Mouse (Mus musculus) liver, embryonic 13.5 days (tissue): ENCODE results near the gene Calr3. TPM values are rescaled to one million over a fixed set of nuclear protein-coding genes. Genes with fewer than 3 reads are reported as not detected.

Experiments used
- ATAC-seq: fragments of 200-750 bp; cut with Nextera tagmentation; 2 replicates; pipeline ENCODE4 v1.8.0; 2017; ENCODE audit warnings: low read depth, mild to moderate bottlenecking, moderate number of reproducible peaks, moderate library complexity
- DNase-seq: peaks from one replicate; pipeline ENCODE4 v3.0.0; 2022
- H3K27ac ChIP-seq: fragments of 300-500 bp; sonication (generic); 2 replicates; pipeline ENCODE4 v1.5.1; 2015; ENCODE audit warnings: moderate library complexity, mild to moderate bottlenecking, inconsistent platforms
- H3K27me3 ChIP-seq: fragments of 300-500 bp; sonication (generic); 2 replicates; pipeline ENCODE4 v1.6.1; 2015; ENCODE audit warnings: mild to moderate bottlenecking, inconsistent platforms
- H3K36me3 ChIP-seq: fragments of 300-500 bp; sonication (generic); 2 replicates; pipeline ENCODE4 v1.6.1; 2015; ENCODE audit warnings: mild to moderate bottlenecking, inconsistent platforms
- H3K4me1 ChIP-seq: fragments of 300-500 bp; sonication (generic); replicated peaks from 2 replicates; pipeline ENCODE4 v1.6.1; 2015; ENCODE audit warnings: inconsistent platforms
- H3K4me2 ChIP-seq: fragments of 300-500 bp; sonication (generic); 2 replicates; pipeline ENCODE4 v1.6.1; 2015; ENCODE audit warnings: inconsistent platforms, mild to moderate bottlenecking, moderate library complexity
- H3K4me3 ChIP-seq: fragments of 300-500 bp; sonication (generic); replicated peaks from 2 replicates; pipeline ENCODE4 v1.5.1; 2015; ENCODE audit warnings: mild to moderate bottlenecking, inconsistent platforms
- H3K9ac ChIP-seq: fragments of 300-500 bp; sonication (generic); 2 replicates; pipeline ENCODE4 v1.6.1; 2015; ENCODE audit warnings: mild to moderate bottlenecking, inconsistent platforms
- H3K9me3 ChIP-seq: fragments of 300-500 bp; sonication (generic); replicated peaks from 2 replicates; pipeline ENCODE4 v1.6.1; 2016; ENCODE audit warnings: inconsistent platforms
- WGBS: fragments of 180-500 bp; shearing (Covaris S2); methylation state at CpG from one replicate; pipeline ENCODE4 v1.1.7; 2015; ENCODE audit not compliant: insufficient replicate concordance; 5-methylcytosine and 5-hydroxymethylcytosine counted together
- polyA plus RNA-seq: library from polyadenylated mRNA; unstranded; fragments of >200 nt; fragmentation: Nextera tagmentation; extraction: Ambion mirVana; gene quantifications from 2 replicates; pipeline ENCODE4 v1.2.1, GENCODE M21; 2015

Gene Calr3
- polyA plus RNA-seq, 1 experiment from 2014 or later, result 0.93 TPM

DNA sequence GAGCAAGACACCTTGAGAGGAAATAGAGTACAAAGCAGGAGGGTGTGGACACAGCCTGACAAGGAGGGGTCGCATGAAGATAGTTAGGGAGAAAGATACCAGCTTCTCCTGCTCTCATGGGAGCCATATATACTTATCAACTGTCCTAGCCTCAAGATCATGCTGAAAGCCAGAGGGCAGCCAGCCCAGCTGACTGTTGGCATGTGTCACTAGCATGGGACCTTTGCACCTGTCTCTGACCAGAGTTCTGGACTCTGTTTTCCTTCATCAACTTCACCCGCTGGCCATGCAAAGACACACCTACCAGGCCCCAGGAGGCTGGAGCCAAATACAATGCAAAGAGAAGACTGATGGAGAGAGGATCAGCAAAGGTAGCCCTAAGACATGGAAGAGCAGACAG is 25.6 kb upstream of the Calr3 start:
- H3K36me3 ChIP-seq, result peaks cover 94% of the 10 kb centered on the region
- no peaks in the 10 kb centered on the region for H3K27me3 ChIP-seq
- peaks cover 19% of the 10 kb centered on the region for H3K4me1 ChIP-seq
- no peaks in the 10 kb centered on the region for H3K9me3 ChIP-seq
- no peak overlapping the region for H3K9ac ChIP-seq
- WGBS, result 69% methylated on average over 2 of the region's 2 CpGs
- no peak for DNase-seq
- ATAC-seq, result no peak
- H3K4me2 ChIP-seq, result no peak overlapping the region
- H3K27ac ChIP-seq, result no peak overlapping the region
- no peak overlapping the region for H3K4me3 ChIP-seq

DNA sequence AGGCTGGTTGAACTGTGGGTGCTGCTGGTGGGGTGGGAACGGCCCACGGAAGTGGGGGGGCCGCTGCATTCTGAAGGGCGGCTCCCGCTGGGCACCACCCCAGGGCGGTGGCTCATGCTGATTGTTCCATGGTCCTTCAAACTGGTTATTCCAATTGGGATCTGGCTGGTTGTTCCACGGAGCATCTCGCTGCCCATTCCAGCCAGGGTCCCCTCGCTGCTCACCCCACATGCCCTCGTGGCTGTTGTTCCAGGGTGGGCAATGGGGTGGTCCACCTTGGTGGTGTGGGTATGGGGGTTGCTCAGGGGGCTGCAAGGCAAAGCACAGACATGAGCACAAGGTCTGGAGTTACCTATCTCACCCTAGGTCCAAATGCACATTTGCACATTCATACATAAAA is 20.5 kb upstream of the Calr3 start:
- no peaks in the 10 kb centered on the region for H3K4me1 ChIP-seq
- H3K27ac ChIP-seq, result no peak overlapping the region
- 93% methylated on average over 10 of the region's 10 CpGs for WGBS
- no peaks in the 10 kb centered on the region for H3K9me3 ChIP-seq
- no peaks in the 10 kb centered on the region for H3K27me3 ChIP-seq
- H3K36me3 ChIP-seq, result peaks cover 100% of the 10 kb centered on the region
- H3K4me2 ChIP-seq, result no peak overlapping the region
- no peak overlapping the region for H3K4me3 ChIP-seq
- DNase-seq, result no peak
- no peak for ATAC-seq
- H3K9ac ChIP-seq, result no peak overlapping the region

DNA sequence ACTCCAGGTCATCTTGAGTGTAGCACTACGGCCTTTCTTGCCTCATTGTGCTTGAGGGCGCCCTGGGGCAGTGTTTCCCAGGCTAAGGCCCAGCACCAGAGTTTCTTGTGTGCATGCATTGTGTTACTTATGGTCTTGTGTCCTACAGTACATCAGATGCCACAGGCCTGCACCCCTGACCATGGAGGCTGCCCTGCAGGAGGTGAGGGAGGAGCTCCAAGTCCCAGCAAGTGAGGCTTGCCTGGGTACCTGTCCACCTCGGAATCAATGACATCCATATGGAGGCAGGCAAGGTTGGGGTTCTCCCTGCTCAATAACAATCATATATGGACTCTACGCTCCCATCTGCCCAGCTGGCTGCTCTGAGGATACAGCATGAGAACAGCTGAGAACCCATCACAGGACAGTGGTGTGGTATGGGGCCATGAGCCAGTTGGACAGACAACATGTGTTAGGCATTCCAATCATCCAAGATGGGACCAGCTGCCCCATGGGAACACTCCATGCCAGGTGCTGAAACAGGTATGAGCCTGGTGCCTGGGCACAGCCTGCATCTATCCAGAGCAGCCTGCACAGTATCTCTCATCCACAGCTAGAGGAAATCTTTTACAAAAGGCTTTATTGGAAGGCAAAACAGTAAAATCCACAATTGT is 16.3 kb upstream of the Calr3 start:
- no peak for DNase-seq
- no peaks in the 10 kb centered on the region for H3K4me1 ChIP-seq
- H3K4me3 ChIP-seq, result no peak overlapping the region
- H3K27ac ChIP-seq, result no peak overlapping the region
- H3K36me3 ChIP-seq, result peaks cover 74% of the 10 kb centered on the region
- H3K4me2 ChIP-seq, result no peak overlapping the region
- 85% methylated on average over 4 of the region's 4 CpGs for WGBS
- no peak overlapping the region for H3K9ac ChIP-seq
- H3K27me3 ChIP-seq, result no peaks in the 10 kb centered on the region
- no peaks in the 10 kb centered on the region for H3K9me3 ChIP-seq
- no peak for ATAC-seq

DNA sequence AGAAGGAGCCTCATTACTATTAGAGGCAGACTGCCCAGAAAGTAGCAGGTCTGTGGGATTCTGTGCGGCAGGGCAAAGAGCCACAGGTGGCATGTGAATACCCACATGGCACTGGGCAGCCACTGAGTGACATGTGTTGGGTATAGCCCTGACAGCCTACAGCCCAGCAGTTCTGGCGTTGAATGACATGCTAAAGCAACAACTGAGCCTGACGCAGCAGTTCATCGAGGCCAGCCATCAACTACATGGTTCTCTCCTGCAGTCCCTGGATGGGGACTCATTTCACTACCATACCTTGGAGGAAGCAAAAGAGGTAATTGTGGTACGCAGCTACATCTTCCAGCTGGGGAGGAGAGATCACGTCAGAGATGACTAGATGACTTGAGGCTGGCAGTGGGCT is 14.8 kb upstream of the Calr3 start:
- Histone ChIP-seq H3K27ac (no peak overlapping the region), H3K4me1 (no peaks in the 10 kb centered on the region), H3K4me3 (no peak overlapping the region), H3K9me3 (no peaks in the 10 kb centered on the region; the same call in 1 of the 2 replicates), H3K4me2 (no peak overlapping the region), H3K36me3 (peaks cover 72% of the 10 kb centered on the region), H3K9ac (no peak overlapping the region), H3K27me3 (no peaks in the 10 kb centered on the region)
- ATAC-seq (no peak), DNase-seq (no peak)
- WGBS, result 86% methylated on average over 6 of the region's 6 CpGs

DNA sequence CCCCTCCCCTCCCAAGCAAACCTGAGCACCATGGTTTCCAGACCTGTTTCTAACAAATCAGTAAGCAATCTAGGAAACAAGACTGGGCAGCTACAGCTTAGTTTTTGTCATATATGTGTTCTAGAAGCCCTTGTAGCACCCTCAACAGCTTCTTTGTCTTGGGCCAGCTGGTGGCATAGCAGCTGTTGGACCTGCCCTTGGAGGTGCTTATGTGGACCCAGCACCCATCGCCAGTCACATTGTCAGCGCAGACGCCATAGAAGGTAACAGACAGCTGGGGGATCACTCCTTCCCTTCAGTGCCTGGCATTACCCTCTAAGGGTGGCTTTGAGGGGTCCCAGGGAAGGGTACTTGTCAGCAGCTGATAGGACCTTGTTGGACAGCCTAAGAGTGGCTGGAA is 14.1 kb upstream of the Calr3 start:
- Histone ChIP-seq H3K4me2 (no peak overlapping the region), H3K27ac (no peak overlapping the region), H3K27me3 (no peaks in the 10 kb centered on the region), H3K9me3 (no peaks in the 10 kb centered on the region; the same call in 1 of the 2 replicates), H3K4me3 (no peak overlapping the region), H3K36me3 (peaks cover 72% of the 10 kb centered on the region), H3K9ac (no peak overlapping the region), H3K4me1 (no peaks in the 10 kb centered on the region)
- DNase-seq (no peak), ATAC-seq (no peak)
- 77% methylated on average over 3 of the region's 3 CpGs for WGBS

DNA sequence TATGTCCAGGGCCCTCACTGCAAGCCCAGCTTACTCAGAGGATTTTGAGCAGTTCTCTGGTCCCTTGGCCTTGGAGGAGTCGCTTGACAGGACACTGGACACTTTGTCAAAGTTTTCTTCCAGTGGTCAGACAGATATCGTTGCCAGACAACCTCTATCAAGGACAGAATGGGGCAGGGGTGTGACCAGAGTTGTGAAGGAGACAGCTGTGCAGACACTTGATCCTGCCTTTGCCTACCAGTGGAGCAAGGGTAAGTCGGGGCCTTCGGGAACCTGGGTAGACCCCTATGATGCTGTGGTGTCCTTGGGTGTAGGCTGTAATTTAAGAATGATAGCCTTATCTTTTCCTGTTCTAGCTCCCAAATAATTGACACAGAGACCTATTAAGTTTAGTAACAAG is 11.6 kb upstream of the Calr3 start:
- peaks cover 11% of the 10 kb centered on the region for H3K4me1 ChIP-seq
- no peaks in the 10 kb centered on the region for H3K27me3 ChIP-seq
- no peak for ATAC-seq
- 75% methylated on average over 4 of the region's 4 CpGs for WGBS
- no peak overlapping the region for H3K4me2 ChIP-seq
- DNase-seq, result no peak
- H3K27ac ChIP-seq, result no peak overlapping the region
- H3K4me3 ChIP-seq, result no peak overlapping the region
- no peak overlapping the region for H3K9ac ChIP-seq
- peaks cover 61% of the 10 kb centered on the region for H3K36me3 ChIP-seq
- H3K9me3 ChIP-seq, result no peaks in the 10 kb centered on the region; the same call in 1 of the 2 replicates

- ATAC-seq, result no peak
- no peaks in the 10 kb centered on the region; the same call in 1 of the 2 replicates for H3K9me3 ChIP-seq
- H3K36me3 ChIP-seq, result peaks cover 61% of the 10 kb centered on the region
These were observed 10.2 kb upstream of the Calr3 start for GRCm38 (mm10) chr8:72453904-72454303.

GRCm38 (mm10) chr8:72451516-72451915 is 7.8 kb upstream of the Calr3 start:
- H3K27ac ChIP-seq, result no peak overlapping the region
- 46% methylated on average over 8 of the region's 8 CpGs for WGBS
- no peaks in the 10 kb centered on the region for H3K27me3 ChIP-seq
- H3K4me3 ChIP-seq, result no peak overlapping the region
- no peak overlapping the region for H3K9ac ChIP-seq
- ATAC-seq, result peak; percentile 86
- H3K9me3 ChIP-seq, result no peaks in the 10 kb centered on the region; the same call in 1 of the 2 replicates
- H3K4me1 ChIP-seq, result peaks cover 11% of the 10 kb centered on the region
- H3K4me2 ChIP-seq, result no peak overlapping the region
- DNase-seq, result no peak
- peaks cover 62% of the 10 kb centered on the region for H3K36me3 ChIP-seq

More at GRCm38 (mm10) chr8:72453904-72454303, 10.2 kb upstream of the Calr3 start:
- peaks cover 11% of the 10 kb centered on the region for H3K4me1 ChIP-seq
- no peak overlapping the region for H3K4me3 ChIP-seq
- H3K27me3 ChIP-seq, result no peaks in the 10 kb centered on the region
- H3K9ac ChIP-seq, result no peak overlapping the region
- no peak for DNase-seq
- no peak overlapping the region for H3K4me2 ChIP-seq
- no peak overlapping the region for H3K27ac ChIP-seq
- WGBS, result 83% methylated on average over 2 of the region's 2 CpGs

DNA sequence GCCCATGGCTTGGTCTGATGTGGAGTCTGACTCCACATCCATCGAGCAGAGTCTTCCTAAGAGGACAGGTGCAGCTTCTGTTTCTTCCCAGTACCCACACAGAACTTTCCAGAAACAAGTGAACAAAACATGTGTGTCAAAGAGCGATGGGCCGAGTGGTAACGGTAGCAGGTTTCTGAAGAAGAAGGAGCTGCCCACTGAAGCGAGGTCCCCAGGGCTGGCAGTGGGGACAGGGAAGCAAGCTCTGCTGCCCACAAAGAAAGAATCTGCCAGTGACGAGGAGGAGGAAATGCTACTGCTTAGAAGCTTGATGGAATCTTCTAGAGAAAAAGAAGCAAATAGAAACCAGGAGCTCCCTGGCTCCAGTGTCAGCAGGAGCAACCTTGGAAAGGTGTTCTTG is 1.4 kb upstream of the Calr3 start:
- H3K36me3 ChIP-seq, result peaks cover 23% of the 10 kb centered on the region
- H3K4me1 ChIP-seq, result peaks cover 29% of the 10 kb centered on the region
- DNase-seq (no peak), ATAC-seq (no peak)
- H3K27me3 ChIP-seq, result no peaks in the 10 kb centered on the region
- H3K9ac ChIP-seq, result no peak overlapping the region
- no peaks in the 10 kb centered on the region for H3K9me3 ChIP-seq
- no peak overlapping the region for H3K27ac ChIP-seq
- WGBS, result 83% methylated on average over 6 of the region's 6 CpGs
- no peak overlapping the region for H3K4me3 ChIP-seq
- H3K4me2 ChIP-seq, result no peak overlapping the region

DNA sequence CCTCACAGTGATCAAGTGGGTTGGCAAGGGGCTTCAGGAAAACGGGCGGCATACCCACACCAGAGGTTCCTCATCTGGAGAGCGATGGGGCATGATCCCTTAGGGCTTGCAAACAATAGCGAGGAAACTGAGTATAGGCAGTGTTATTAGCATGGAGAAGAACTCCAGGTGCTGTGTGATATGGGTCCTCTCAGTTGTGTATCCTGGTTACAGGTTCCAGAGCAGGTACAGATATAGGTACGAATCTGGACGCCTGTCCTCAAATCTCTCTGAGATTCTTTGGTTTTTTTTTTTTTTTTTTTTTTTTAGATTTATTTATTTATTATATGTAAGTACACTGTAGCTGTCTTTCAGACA is 302 bp upstream of the Calr3 start:
- 25% methylated on average over 6 of the region's 6 CpGs for WGBS
- Histone ChIP-seq H3K4me1 (peaks cover 29% of the 10 kb centered on the region), H3K4me2 (peak overlapping the region; percentile 84), H3K9me3 (no peaks in the 10 kb centered on the region), H3K4me3 (peak overlapping the region; percentile 58), H3K27me3 (no peaks in the 10 kb centered on the region), H3K27ac (no peak overlapping the region; the same call in 1 of the 2 replicates), H3K36me3 (peaks cover 12% of the 10 kb centered on the region), H3K9ac (peak overlapping the region; percentile 75)
- DNase-seq (no peak), ATAC-seq (peak; percentile 49)

DNA sequence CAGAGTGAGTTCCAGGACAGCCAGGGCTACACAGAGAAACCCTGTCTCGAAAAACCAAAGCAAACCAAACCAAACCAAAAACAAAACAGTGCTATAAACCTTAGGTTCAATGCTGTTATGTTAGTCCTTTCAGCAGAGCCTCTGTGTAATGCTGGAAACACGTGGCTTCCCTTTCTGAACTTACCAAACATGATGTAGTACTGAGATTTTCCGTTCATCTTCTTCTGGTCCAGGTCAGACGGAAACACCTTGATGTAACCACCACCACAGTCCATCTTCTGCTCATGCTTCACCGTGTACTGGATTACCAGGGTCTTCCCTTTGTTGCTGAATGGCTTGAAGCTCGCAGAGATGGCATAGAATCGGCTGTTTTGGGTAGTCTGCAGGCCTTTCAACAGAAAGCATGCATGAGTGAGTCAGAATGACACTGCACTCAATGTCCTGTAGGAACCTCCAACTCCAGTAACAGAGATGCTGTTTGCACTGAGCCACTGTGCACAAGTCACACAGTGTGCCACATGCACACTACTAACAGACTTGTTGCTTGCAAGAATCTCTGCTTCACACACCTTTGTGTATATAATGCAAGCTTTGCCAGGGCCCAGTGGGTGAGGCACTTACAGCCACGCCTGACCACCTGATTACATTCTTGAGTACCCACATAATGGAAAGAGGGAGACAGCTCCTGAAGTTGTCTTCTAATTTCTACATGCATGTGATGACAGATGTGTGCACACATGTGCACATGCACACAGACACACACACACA is 5.2 kb downstream of the Calr3 start:
- ATAC-seq, result no peak
- Histone ChIP-seq H3K27ac (no peak overlapping the region), H3K27me3 (no peaks in the 10 kb centered on the region), H3K36me3 (no peaks in the 10 kb centered on the region), H3K9ac (no peak overlapping the region), H3K4me1 (peaks cover 13% of the 10 kb centered on the region), H3K4me2 (no peak overlapping the region), H3K9me3 (no peaks in the 10 kb centered on the region), H3K4me3 (no peak overlapping the region)
- 61% methylated on average over 8 of the region's 8 CpGs for WGBS
- DNase-seq, result no peak

DNA sequence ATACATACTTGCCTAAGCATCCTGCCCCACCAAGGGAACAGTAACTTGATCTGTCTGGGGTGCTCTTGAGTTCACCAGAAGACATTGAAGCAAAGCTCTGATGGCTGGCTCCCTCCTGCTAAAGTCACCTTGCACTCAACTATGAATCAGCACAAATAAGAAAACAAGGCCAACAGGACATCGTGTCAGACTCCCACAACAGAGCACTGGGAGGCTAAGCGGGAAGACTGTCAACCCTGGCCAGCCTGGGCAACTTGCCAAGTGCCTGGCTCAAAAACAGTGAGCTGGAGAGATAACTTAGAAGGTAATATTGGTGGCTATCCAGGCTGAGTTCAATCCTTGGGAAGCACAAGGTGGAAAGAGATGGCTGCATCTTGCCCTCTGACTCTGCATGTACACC is 8.7 kb downstream of the Calr3 start:
- ATAC-seq (no peak), DNase-seq (no peak)
- no peak overlapping the region for H3K9ac ChIP-seq
- H3K27me3 ChIP-seq, result no peaks in the 10 kb centered on the region
- H3K4me3 ChIP-seq, result no peak overlapping the region
- no peaks in the 10 kb centered on the region for H3K9me3 ChIP-seq
- H3K27ac ChIP-seq, result no peak overlapping the region
- H3K4me2 ChIP-seq, result no peak overlapping the region
- no peaks in the 10 kb centered on the region for H3K36me3 ChIP-seq
- 39% methylated on average over 2 of the region's 2 CpGs for WGBS
- peaks cover 3% of the 10 kb centered on the region; the same call in 1 of the 2 replicates for H3K4me1 ChIP-seq
